Mouse (Mus musculus) thymus, adult 2 months (tissue): ENCODE results near the gene Zfp953. TPM values are rescaled to one million over a fixed set of nuclear protein-coding genes. Genes with fewer than 3 reads are reported as not detected.
"Not testable (repeated sequence)": the region's sequence is repeated elsewhere in the genome, so short reads cannot be mapped to it uniquely, and the experiment has no call there.

Source experiments
- DNase-seq: peaks from one replicate; pipeline ENCODE4 v3.0.0; 2021
- H3K27ac ChIP-seq: fragments of 200-500 bp; 2 replicates; pipeline ENCODE4 v1.5.1; 2012; ENCODE audit warnings: low read length, control low read depth; ENCODE audit not compliant: control insufficient read depth, insufficient read depth
- H3K27me3 ChIP-seq: fragments of 200-500 bp; 2 replicates; pipeline ENCODE4 v1.6.1; 2012; ENCODE audit warnings: mild to moderate bottlenecking, low read length, moderate library complexity, mixed read lengths; ENCODE audit not compliant: control insufficient read depth, insufficient read depth
- H3K36me3 ChIP-seq: fragments of 200-500 bp; 2 replicates; pipeline ENCODE4 v1.6.1; 2012; ENCODE audit warnings: mild to moderate bottlenecking, low read length, moderate library complexity; ENCODE audit not compliant: control insufficient read depth, insufficient read depth
- H3K4me1 ChIP-seq: fragments of 200-500 bp; replicated peaks from 2 replicates; pipeline ENCODE4 v1.6.1; 2012; ENCODE audit warnings: low read length; ENCODE audit not compliant: control insufficient read depth, insufficient read depth
- H3K4me3 ChIP-seq: fragments of 200-500 bp; 2 replicates; pipeline ENCODE4 v1.5.1; 2012; ENCODE audit warnings: mild to moderate bottlenecking, low read length, control low read depth, moderate library complexity; ENCODE audit not compliant: control insufficient read depth, insufficient read depth
- CTCF ChIP-seq: fragments of 200-500 bp; IDR thresholded peaks from 2 replicates; pipeline ENCODE4 v1.5.1; 2012; ENCODE audit warnings: mild to moderate bottlenecking, control low read depth, low read length, moderate library complexity, borderline replicate concordance; ENCODE audit not compliant: control insufficient read depth, poor library complexity, insufficient read depth; ENCODE audit errors: extremely low read depth
- POLR2A ChIP-seq: fragments of 200-500 bp; IDR thresholded peaks from 2 replicates; pipeline ENCODE4 v1.6.1; 2012; ENCODE audit warnings: mild to moderate bottlenecking, low read length, control low read depth, moderate library complexity; ENCODE audit not compliant: control insufficient read depth, poor library complexity, insufficient read depth; ENCODE audit errors: extremely low read depth
- WGBS: fragments of 180-500 bp; shearing (Covaris S2); methylation state at CpG from one replicate; pipeline ENCODE4 v1.1.7; 2018; 5-methylcytosine and 5-hydroxymethylcytosine counted together
- polyA plus RNA-seq: library from polyadenylated mRNA; depleted of rRNA; stranded (reverse); fragments of >200 nt; gene quantifications from 2 replicates; pipeline ENCODE4 v1.2.3, GENCODE M21; 2012; rRNA removed

Zfp953 gene
- polyA plus RNA-seq, result 0.82 TPM in 2 replicates

DNA sequence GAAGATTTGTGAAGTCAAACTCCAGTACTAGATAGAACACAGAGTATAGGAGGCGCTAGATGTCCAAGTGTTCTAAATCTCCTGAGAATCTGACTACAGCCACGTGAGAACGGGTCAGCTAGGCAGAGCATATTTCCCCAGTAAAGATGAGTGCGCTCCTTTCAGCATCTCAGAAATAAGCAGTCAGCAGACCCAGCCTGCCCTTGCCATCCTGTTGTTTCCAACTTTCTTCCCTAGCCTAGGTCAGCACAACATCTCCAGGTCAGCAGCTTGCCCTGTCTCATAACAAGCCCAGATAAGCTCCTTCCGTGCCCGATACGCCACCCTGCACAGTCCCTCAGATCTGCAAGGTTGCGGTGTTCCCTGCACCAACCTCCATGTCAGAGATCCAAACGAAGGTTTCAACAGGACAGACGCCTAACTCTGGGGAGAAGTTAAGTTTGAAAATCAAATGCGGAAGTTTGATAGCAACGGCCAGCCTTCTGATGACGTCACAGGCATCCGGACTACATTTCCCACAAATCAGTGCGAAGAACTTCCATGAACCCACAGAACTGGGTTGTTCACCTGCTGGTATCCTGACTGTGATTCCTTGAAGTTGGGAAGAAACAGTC lies at the start of gene Zfp953, which contains the start of gene Gm28044:
Gene Zfp953 (minus strand): TSS at position 475 of the 614 bp plus-strand sequence.
Gene Gm28044 (minus strand): TSS at position 406 of the 614 bp plus-strand sequence.
- peak within 1 kb of the TSS; percentile 64 for H3K27ac ChIP-seq
- H3K27me3 ChIP-seq, result no peaks in the 10 kb centered on the region
- no peaks in the 10 kb centered on the region; the same call in 1 of the 2 replicates for H3K4me1 ChIP-seq
- under 1% methylated on average over 15 of the region's 15 CpGs for WGBS
- peak within 1 kb of the TSS; percentile 77 for H3K4me3 ChIP-seq
- 0 out of 2 replicates have a peak, but pooled peaks have one; percentile 25 for TF ChIP-seq POLR2A
- TF ChIP-seq CTCF, result no peak
- no peaks in the 10 kb centered on the region for H3K36me3 ChIP-seq
- DNase-seq, result peak; percentile 88

DNA sequence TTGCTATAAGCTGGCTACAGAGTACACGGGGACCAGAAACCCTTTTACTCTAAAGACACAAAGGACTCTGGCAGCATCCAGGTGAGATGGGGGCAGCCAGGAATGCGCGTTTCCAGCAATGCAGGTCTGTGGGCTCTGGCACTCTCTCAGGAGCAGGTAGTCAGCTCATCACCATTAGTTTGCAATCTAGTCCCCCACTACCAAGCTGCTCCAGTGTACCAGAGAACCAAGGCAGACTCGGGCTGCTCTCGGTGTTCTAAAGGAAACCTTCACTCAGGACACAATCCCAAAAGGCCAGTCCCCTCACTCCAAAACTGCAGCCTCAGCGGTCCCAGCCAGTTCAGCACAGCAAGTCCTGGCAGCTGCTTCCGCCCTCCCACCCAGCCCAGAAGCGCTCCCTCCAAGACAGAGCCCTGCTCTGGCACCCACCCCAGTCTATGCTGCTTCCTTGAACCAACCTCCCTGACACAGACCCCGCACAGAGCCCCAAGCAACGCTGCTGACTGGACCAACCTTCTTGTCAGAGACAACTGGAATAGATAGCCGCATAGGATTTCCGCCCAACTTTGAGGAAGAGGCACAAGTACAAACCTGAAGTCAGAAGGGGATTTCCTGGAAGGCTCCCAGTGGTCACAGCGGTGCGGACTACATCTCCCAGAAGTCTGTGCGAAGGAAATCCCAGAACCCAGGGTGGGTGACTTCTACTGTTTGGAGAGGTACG lies 38.9 kb upstream of the Zfp953 start, which contains the start of gene Zfp429:
Gene Zfp429 (minus strand): TSS at position 637 of the 721 bp plus-strand sequence.
- peak; percentile 75 for DNase-seq
- H3K36me3 ChIP-seq, H3K4me1 ChIP-seq, H3K27ac ChIP-seq, H3K27me3 ChIP-seq: not testable (repeated sequence)
- WGBS, result 4% methylated on average over 16 of the region's 16 CpGs
- H3K4me3 ChIP-seq, result peak within 1 kb of the TSS; percentile 54

DNA sequence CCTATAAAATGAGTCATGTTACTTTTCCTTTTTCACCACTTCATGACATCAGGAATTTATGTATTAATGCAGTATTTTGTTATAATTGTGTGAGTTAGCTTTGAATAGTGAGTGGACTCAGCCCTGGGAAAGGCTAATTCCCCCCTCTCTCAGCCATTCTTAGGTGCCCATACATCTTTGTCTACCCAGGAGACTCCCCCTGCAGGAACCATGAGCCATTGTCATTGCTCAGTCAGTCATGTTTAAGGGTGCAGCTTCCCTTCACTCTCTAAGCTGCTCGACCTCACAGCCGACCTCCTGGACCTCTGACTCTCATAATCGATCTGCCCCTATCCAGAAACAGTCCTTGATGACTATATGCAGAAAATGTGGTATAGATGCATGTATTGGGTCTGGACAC lies 15.8 kb upstream of the Zfp953 start:
- not testable (repeated sequence) for H3K36me3 ChIP-seq
- whole genome bisulfite sequencing, result 53% methylated on average over 3 of the region's 3 CpGs

DNA sequence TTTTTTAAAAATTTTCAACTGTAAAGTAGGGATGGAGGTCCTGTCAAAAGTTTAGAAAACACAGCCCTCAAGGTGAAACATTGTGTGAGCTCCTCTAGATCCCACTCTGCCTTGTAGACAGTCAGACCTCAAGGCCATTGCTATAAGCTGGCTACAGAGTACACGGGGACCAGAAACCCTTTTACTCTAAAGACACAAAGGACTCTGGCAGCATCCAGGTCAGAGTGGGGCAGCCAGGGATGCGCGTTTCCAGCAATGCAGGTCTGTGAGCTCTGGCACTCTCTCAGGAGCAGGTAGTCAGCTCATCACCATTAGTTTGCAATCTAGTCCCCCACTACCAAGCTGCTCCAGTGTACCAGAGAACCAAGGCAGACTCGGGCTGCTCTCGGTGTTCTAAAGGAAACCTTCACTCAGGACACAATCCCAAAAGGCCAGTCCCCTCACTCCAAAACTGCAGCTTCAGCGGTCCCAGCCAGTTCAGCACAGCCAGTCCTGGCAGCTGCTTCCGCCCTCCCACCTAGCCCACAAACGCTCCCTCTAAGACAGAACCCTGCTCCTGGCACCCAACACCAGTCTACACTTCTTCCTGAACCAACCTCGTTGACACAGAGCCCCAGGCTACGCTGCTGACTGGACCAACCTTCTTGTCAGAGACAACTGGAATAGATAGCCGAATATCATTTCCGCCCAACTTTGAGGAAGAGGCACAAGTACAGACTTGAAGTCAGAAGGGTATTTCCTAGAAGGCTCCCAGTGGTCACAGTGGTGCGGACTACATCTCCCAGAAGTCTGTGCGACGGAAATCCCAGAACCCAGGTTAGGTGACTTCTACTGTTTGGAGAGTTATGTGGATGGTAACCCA lies 14.9 kb upstream of the Zfp953 start, which contains the start of the genes Gm28041 and Zfp456:
Gene Gm28041 (minus strand): TSS at position 684 of the 862 bp plus-strand sequence.
Gene Zfp456 (minus strand): TSS at position 761 of the 862 bp plus-strand sequence.
- not testable (repeated sequence) for H3K36me3 ChIP-seq, H3K27ac ChIP-seq, H3K4me1 ChIP-seq, H3K27me3 ChIP-seq
- peak; percentile 83 for DNase-seq
- H3K4me3 ChIP-seq, result peak within 1 kb of the TSS; percentile 73
- 8% methylated on average over 14 of the region's 15 CpGs for WGBS

More for the DNA sequence above, 15.8 kb upstream of the Zfp953 start:
- H3K27me3 ChIP-seq, H3K4me3 ChIP-seq, H3K4me1 ChIP-seq, H3K27ac ChIP-seq: not testable (repeated sequence)
- peak; percentile 6 for DNase-seq

DNA sequence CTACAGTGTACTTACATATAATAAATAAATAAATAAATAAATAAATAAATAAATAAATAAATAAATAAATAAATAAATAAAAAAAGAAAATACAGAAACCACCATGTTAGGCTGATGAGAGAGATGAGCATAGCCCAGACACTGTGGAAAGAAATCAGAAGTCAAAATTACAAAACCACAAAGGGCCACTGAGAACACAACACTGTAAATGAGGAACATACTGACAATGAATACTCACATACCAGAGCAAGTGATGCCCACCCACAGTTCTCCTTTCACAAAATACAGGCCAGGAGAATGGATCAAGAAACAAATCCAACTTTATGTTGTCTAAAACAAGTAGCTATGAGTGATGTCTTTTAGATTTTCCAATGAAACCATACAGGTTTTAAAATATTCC lies 8.6 kb downstream of the Zfp953 start:
- H3K4me1 ChIP-seq, result no peaks in the 10 kb centered on the region
- no peak for TF ChIP-seq POLR2A
- no peak for TF ChIP-seq CTCF
- H3K4me3 ChIP-seq, result no peak overlapping the region
- DNase-seq, result no peak
- H3K27ac ChIP-seq, result no peak overlapping the region
- no peaks in the 10 kb centered on the region for H3K36me3 ChIP-seq
- no peaks in the 10 kb centered on the region for H3K27me3 ChIP-seq

DNA sequence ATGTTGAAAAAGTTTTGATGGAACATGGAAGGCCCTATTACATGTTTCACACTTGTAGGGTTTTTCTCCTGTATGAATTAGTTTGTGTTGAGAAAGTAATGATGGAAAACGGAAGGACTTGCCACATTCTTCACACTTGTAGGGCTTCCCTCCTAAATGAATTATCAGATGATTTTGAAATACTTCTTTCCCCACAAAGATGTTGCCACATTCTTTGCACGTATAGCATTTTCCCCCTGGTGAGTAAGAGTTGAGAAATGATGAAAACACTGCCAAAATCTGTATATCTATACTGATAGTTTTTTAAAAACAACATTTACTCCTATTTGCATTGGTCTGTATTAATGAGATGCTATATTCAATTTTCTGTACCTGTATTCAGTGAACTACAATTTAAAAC lies 17.0 kb downstream of the Zfp953 start:
- TF ChIP-seq CTCF (no peak), POLR2A (no peak)
- 95% methylated on average over 2 of the region's 2 CpGs for WGBS
- H3K27ac ChIP-seq, result no peak overlapping the region
- no peaks in the 10 kb centered on the region for H3K27me3 ChIP-seq
- no peak overlapping the region for H3K4me3 ChIP-seq
- DNase-seq, result no peak
- no peaks in the 10 kb centered on the region for H3K4me1 ChIP-seq
- H3K36me3 ChIP-seq, result peaks cover 32% of the 10 kb centered on the region
